23 mouse cellular contexts compared by ENCODE assay signal in genomic region chr4:151207566-151207965, GRCm38 (mm10).
DNase-seq lines count a peak whose midpoint lies in the region; ATAC-seq and TF ChIP-seq lines count a peak whose summit lies in the region.
"Had no signal": no experiment of that assay in that cellular context is flagged by ENCODE, and none has a peak within 500 bp of the region (broad histone marks: within the 10 kb centered on the region; RNA-seq: fewer than 3 reads in every experiment).

No protein-coding gene starts in this region.

- 67% methylated on average over 7 of the region's 7 CpGs for WGBS in hindbrain, embryonic 13.5 days
- 53% methylated on average over 7 of the region's 7 CpGs for WGBS in hindbrain, postnatal 0 days
- 65% methylated on average over 7 of the region's 7 CpGs for WGBS in neural tube, embryonic 13.5 days

- H3K4me1 ChIP-seq in hindbrain, embryonic 13.5 days (replicated peaks) = peaks cover 36% of the 10 kb centered on the region
- 0 out of 2 replicates have a peak, but pooled peaks cover 2% of the 10 kb centered on the region for H3K4me1 ChIP-seq in hindbrain, postnatal 0 days (ENCODE audit: insufficient read depth, low read length)
- peaks cover 41% of the 10 kb centered on the region for H3K4me1 ChIP-seq in neural tube, embryonic 13.5 days (replicated peaks)
- H3K4me1 ChIP-seq: embryonic facial prominence, embryonic 15.5 days had no signal

- peak overlapping the region; percentile 60; the same call in 1 of the 2 replicates for H3K27ac ChIP-seq in hindbrain, embryonic 13.5 days
- H3K27ac ChIP-seq in hindbrain, postnatal 0 days = no peak overlapping the region
- H3K27ac ChIP-seq in neural tube, embryonic 13.5 days (replicated peaks) = peak overlapping the region; percentile 74
- H3K27ac ChIP-seq: embryonic facial prominence, embryonic 15.5 days; forebrain, embryonic 10.5 days; gastrocnemius, adult 2 months; hindbrain, embryonic 10.5 days had no signal

- no peak for DNase-seq in hindbrain, postnatal 0 days (ENCODE audit: low spot score)
- peak; percentile 43 to 68 for DNase-seq in layer of hippocampus, adult 18-20 months (ENCODE audit: low spot score in 2 of 2)
- no peak for DNase-seq in layer of hippocampus, adult 9-10 months (ENCODE audit: low spot score)
- no peak for DNase-seq in neural tube, embryonic 10.5 days (ENCODE audit: extremely low spot score, low spot score)
- DNase-seq in left cerebral cortex, adult 8-10 months (ENCODE audit: low spot score in 2 of 2) = no peak
- DNase-seq: adrenal gland, postnatal 10 days; B cell, adult 2 months; cerebellum, adult 11 months; cerebellum, adult 8-10 months; cerebellum, postnatal 14 days; embryo, embryonic 11 days; gastrocnemius, adult 2 months; gastrocnemius, postnatal 25 days had no signal

- no peak for ATAC-seq in hindbrain, embryonic 13.5 days (ENCODE audit: low FRiP score)
- no peak for ATAC-seq in hindbrain, postnatal 0 days
- no peak for ATAC-seq in neural tube, embryonic 13.5 days (ENCODE audit: low read depth)
- ATAC-seq: CD4-positive, CD25-positive, alpha-beta regulatory T cell, adult 4 months; forebrain, embryonic 14.5 days had no signal

- H3K9ac ChIP-seq in hindbrain, embryonic 13.5 days = no peak overlapping the region
- H3K9ac ChIP-seq in hindbrain, postnatal 0 days (replicated peaks; ENCODE audit: low read length) = no peak overlapping the region
- no peak overlapping the region for H3K9ac ChIP-seq in neural tube, embryonic 13.5 days
- H3K9ac ChIP-seq: embryonic facial prominence, embryonic 15.5 days; heart, embryonic 12.5 days had no signal

- H3K9me3 ChIP-seq in hindbrain, embryonic 13.5 days = no peaks in the 10 kb centered on the region
- no peaks in the 10 kb centered on the region for H3K9me3 ChIP-seq in hindbrain, postnatal 0 days (ENCODE audit: low read length)
- H3K9me3 ChIP-seq in neural tube, embryonic 13.5 days = no peaks in the 10 kb centered on the region
- H3K9me3 ChIP-seq: embryonic facial prominence, embryonic 15.5 days; forebrain, embryonic 10.5 days; heart, embryonic 12.5 days; hindbrain, embryonic 10.5 days had no signal

- H3K4me3 ChIP-seq in hindbrain, embryonic 13.5 days = no peak overlapping the region
- H3K4me3 ChIP-seq in hindbrain, postnatal 0 days (ENCODE audit: low read length) = no peak overlapping the region
- no peak overlapping the region for H3K4me3 ChIP-seq in neural tube, embryonic 13.5 days
- H3K4me3 ChIP-seq: embryonic facial prominence, embryonic 15.5 days; erythroblast, embryonic 14.5 days; forebrain, embryonic 10.5 days; gastrocnemius, adult 2 months; heart, embryonic 12.5 days; hindbrain, embryonic 10.5 days had no signal

- no peaks in the 10 kb centered on the region for H3K36me3 ChIP-seq in hindbrain, embryonic 13.5 days
- no peaks in the 10 kb centered on the region for H3K36me3 ChIP-seq in hindbrain, postnatal 0 days (ENCODE audit: insufficient read depth, low read length)
- H3K36me3 ChIP-seq in neural tube, embryonic 13.5 days = no peaks in the 10 kb centered on the region
- H3K36me3 ChIP-seq: embryonic facial prominence, embryonic 15.5 days; forebrain, embryonic 10.5 days; G1E; heart, embryonic 12.5 days; hindbrain, embryonic 10.5 days had no signal

- TF ChIP-seq CTCF in hindbrain, postnatal 0 days (IDR thresholded peaks at IDR 0.05; ENCODE audit: low read depth) = no peak

- H3K27me3 ChIP-seq in hindbrain, embryonic 13.5 days = 0 out of 2 replicates have a peak, but pooled peaks cover 8% of the 10 kb centered on the region
- no peaks in the 10 kb centered on the region for H3K27me3 ChIP-seq in hindbrain, postnatal 0 days (ENCODE audit: insufficient read depth, low read length)
- no peaks in the 10 kb centered on the region for H3K27me3 ChIP-seq in neural tube, embryonic 13.5 days
- H3K27me3 ChIP-seq: embryonic facial prominence, embryonic 15.5 days had no signal

- no peak overlapping the region for H3K4me2 ChIP-seq in hindbrain, embryonic 13.5 days
- H3K4me2 ChIP-seq in hindbrain, postnatal 0 days (ENCODE audit: low read depth, low read length) = no peak overlapping the region
- no peak overlapping the region for H3K4me2 ChIP-seq in neural tube, embryonic 13.5 days
- H3K4me2 ChIP-seq: embryonic facial prominence, embryonic 15.5 days; heart, embryonic 12.5 days had no signal

Comparison
In these comparisons a context has a peak if more than half of its experiments do, and no peak if none do; other contexts are left out.
1. DNase-seq: peak in layer of hippocampus, adult 18-20 months (2 of 2); none in hindbrain, postnatal 0 days (single experiment), layer of hippocampus, adult 9-10 months (single experiment), neural tube, embryonic 10.5 days (single experiment) and left cerebral cortex, adult 8-10 months (0 of 2).